Mouse (Mus musculus): ENCODE measurements around the gene Per1. TPM values are rescaled to one million over a fixed set of nuclear protein-coding genes. Genes with fewer than 3 reads are reported as not detected.

The Per1 gene
- 100 to 1,000 TPM; 279 to 361 TPM for total RNA-seq (2023)

DNA sequence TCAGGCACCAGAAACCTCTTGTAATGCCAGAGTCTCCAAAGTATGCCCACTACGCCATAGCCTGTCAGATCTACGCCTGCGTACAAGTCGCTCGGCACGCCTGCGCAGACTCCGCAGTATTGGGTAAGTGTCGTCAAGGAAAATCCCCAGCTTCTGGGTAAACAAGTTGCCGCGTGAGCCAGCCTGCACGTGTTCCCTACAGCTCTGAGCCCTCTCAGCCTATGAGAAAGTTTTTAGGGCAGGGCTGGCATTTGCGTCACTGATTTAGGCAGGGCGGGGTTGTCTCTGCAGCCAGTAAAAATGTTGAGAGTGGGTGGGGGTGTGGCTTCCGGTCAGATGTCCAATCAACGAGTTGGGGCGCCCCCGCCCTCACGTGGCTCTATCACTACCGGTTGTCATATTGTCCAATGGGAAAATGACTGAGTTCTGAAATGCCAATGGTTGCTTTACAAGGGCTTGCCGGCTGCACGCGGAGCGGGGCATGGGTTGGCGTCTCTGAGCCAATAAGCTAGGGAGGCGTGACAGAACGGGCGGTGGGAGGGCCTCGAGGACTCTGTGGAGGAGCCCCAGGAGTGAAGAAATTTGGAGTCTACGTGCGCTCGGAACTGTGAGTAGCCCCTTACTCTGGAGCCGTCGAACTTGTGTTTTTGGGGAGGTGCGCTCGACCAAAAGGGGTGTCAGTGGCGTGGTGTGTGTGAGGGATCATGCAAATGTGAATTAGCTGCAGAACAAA is at the start of gene Per1:
Gene Per1 (plus strand): TSS at position 521 of the 733 bp plus-strand sequence.

DNA sequence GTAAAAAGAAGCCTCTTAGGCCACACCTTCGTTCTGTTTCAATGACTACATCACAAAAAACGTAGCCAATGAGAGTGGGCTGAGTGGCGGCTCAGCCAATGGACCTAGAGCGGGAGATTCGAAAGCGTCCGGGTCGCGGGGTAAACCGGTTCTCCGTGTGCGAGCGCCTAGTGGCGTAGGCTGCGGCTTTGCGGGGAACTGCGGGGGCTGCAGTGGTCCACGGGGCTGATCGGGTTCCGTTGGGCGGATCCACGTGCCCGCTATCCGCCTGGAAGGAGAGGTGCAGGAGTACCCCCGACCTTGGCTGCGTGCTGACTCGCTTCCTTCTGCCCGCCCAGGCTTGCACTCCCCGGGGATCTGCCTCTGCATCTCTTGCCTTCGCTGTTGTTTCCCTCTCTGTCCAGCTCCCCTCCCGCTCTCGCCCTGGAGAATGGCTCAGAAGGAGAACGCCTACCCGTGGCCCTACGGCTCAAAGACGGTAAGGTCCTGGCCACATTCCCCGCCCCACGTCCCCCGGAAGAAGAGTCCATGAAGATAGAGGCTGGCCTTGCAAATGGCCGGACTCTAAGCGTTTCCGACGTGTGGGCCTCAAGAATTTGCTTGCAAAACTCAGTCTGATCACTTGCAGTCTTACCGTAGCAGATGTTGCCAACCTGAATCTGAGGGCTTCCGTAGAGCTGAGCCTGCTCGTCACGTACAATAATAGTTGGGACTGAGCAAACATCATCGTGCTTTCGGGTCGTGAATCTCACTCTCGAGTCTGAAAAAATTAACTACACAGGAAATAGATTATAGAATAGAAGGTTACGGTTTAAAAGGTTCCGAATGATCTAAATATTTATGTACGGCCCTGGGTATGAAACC is 49.3 kb upstream of the Per1 start, which contains the start of gene Aurkb:
Gene Aurkb (plus strand): TSS at position 117 of the 864 bp plus-strand sequence.

DNA sequence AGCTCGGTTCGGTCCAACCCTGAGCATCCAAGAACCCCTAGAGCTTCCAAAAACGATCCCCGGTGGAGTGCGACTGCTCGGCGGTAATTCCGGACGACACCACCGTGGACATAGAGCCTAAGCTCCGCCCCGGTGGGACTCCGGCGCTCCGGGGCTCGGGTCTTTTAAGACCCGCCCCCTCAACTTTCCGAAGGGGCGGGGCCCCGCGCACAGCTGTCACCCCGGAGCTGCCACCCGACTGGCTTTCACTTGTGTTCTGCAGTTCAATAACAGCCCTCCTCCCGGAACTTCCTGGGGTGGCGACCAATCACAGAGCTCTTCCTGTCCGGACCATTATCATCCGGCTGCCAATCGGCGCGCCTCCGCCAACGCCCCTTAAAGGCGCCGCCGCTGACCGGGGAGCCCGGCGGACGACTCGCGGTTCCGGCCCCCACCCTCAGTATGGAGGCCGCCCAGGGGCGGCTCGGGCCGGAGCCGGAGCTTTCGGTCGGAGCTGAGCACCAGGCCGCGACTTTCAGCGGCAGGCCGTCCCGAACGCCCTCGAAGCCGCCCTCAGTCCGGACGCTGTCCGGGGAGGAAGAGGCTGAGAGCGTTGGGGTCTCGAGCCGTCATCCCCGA is 35.6 kb upstream of the Per1 start, which contains the start of gene Borcs6:
Gene Borcs6 (plus strand): TSS at position 361 of the 618 bp plus-strand sequence.

DNA sequence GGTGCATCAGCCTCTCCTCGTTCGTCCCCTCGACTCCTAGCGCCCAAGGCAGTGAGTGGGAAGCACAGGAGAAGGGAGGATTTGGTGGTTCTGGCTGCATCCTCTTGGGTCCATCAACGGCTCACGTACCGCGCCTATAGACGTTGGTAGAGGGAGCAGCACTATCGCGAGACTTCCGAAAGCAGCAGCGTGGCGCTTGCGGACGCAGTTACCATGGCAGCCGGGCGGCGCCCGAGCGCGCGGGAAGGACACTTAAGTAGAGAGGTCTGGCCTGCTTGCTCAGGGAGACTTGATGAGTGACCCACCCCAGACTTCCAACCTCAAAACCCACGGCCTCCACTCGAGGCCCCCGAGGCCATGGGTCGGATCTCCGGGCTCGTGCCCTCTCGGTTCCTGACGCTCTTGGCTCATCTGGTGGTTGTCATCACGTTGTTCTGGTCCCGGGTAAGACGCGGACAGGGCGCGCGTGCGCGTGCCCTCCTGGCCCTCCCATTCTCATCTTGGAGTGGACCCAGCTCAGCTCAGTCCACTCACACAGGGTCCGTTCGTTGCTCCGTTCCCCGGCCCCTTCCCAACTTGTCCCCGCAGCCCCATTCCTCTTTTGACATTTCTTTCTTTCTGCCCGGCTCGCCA is 24.3 kb upstream of the Per1 start, which contains the start of gene Tmem107:
Gene Tmem107 (plus strand): TSS at position 217 of the 633 bp plus-strand sequence.

DNA sequence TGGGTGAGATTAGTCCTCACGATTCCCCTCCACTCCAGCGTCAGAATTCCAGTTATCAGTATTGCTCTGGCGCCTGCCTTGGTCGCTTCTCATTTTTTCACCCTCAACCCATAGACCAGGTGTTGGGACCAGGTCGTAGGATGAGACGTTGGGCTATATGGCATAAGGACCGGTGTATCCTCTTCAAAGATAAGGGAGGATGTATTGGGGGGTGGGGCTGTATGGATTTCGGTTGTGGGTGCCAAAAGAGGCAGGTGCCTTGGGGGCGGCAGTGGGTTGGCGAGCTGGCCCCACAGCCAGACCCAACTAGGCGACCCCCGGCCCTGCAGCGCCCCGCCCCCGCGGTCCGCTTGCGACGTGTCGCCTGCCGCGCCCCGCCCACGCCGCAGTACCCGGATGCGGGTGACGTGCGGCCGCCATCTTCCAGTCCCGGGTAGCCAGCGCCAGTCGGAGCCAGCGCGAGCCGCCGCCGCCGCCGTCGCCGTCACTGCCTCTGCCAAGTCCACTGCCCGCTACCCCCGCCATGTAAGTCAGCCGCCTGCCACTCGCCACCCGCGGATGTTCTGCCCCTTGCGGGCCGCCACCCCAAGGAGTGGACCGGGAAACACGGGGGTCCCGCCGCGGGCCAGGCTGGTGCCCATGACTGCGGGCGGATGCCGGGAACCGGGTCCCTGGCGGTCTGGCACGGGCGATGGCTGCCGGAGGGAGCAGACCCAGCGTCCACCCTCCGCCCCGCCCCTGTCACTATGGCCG is 6.7 kb upstream of the Per1 start, which contains the start of gene Vamp2:
Gene Vamp2 (plus strand): TSS at position 388 of the 753 bp plus-strand sequence.

DNA sequence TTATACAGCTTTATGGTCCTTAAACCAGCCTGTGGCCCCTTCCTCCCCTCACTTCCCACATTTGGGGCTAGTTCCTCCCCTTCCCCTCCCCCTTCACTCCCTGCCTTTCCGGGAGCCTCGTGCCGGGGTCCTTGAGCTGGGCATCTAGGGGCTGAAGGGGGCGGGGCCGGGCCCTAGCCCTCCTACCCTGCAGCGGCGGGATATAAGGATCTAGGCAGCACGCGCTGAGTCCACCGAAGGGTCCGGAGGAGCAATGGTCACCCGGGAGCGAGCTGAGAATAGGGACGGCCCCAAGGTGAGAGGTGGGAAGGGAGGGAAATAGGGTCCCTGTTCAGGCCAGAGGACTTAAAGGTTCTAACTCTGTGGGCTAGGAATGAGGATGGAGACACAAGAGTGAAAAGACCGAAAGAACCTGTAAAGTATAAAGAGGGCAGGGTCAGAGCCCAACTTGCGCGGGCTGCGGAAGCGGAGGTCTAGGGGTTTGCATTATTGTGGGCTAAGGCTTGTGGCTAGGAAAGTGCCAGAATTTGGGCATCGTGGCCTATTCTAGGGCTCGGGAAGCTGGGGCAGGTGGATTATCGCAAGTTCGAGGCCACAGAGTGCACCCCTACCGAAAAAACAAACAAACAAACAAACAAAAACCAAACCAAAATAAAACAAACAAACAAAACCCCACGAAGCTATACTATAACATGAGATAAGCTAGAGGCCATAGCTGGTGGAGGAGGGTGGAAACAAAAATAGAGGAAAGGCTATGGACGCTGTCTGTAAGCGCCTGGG is 25.4 kb downstream of the Per1 start, which contains the start of gene Hes7:
Gene Hes7 (plus strand): TSS at position 184 of the 780 bp plus-strand sequence.

DNA sequence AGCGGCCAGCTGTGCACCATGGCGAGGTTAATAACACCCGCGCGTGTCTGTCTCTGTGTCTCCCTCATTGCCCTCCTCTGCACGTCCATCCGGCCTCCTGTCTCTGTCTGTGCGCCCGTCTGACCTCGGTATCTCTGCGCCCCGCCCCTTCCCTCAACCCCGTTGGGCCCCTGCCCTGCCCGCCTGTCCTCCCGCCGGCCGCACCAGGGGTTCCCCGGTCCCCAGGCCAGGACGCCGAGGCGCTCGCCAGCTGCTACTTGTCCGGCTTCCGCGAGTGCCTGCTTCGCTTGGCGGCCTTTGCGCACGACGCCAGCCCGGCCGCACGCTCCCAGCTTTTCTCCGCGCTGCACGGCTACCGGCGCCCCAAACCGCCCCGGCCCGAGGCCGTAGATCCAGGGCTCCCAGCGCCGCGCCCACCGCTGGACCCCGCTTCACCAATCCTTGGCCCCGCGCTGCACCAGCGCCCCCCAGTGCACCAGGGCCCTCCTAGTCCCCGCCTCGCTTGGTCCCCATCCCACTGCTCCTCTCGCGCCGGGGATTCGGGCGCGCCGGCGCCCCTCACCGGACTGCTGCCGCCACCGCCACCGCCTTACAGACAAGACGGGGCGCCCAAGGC is 27.4 kb downstream of the Per1 start, which contains the start of gene 9130213A22Rik:
Gene 9130213A22Rik (minus strand): TSS at position 254 of the 616 bp plus-strand sequence.

DNA sequence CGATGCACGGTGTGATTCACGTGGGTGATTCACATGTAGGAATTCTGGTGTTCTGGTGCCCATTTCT is 30.7 kb downstream of the Per1 start, which contains the start of gene Aloxe3:
Gene Aloxe3 (plus strand): TSS at position 45 of the 67 bp plus-strand sequence.

DNA sequence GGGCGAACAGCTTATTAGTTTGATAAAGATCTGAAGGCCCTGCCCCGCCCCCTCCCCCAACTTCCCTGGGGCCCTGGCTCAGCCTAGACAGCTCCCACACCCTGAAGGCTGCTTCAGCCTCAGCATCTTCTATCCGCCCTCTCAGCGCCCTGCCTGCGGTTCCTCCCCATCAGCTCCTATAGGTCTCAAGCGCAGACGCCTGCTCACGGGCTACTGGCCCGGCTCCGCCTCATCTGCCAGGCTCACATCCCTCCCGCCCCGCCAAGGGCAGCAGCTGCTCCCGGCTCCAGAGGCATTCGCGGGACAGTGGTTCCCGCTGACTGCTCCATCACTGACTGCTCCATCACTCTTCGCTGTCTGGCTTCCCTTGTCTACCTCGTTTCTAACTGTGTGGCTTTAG is 61.8 kb downstream of the Per1 start, which contains the start of gene Alox12b:
Gene Alox12b (plus strand): TSS at position 190 of the 400 bp plus-strand sequence.

Other genes with a start within 250 kb of the Per1 start
- gene Ndel1, start 223.4 kb upstream of the Per1 start, total RNA-seq (2023), result 10 to 100 TPM; 61.2 to 70.3 TPM
- gene Rnf222, start 206.7 kb upstream of the Per1 start, total RNA-seq (2023), result not detected
- 1,000 to 10,000 TPM; 3,013 to 3,032 TPM for gene Rpl26, start 193.6 kb upstream of the Per1 start, total RNA-seq (2023)
- not detected for gene Odf4, start 168.1 kb upstream of the Per1 start, total RNA-seq (2023)
- gene Arhgef15, start 137.7 kb upstream of the Per1 start, total RNA-seq (2023), result not detected
- gene Slc25a35, start 127.1 kb upstream of the Per1 start, total RNA-seq (2023), result 1 to 10 TPM; 3.4 to 5.1 TPM
- gene Rangrf, start 120.0 kb upstream of the Per1 start, total RNA-seq (2023), result 10 to 100 TPM; 12.2 to 17.5 TPM
- gene Pfas, start 86.8 kb upstream of the Per1 start, total RNA-seq (2023), result 10 to 100 TPM; 22.5 to 32.2 TPM
- gene Ctc1, start 79.3 kb upstream of the Per1 start, total RNA-seq (2023), result 10 to 100 TPM; 22.0 to 24.7 TPM
- 1 to 10 TPM; 1.8 to 6.1 TPM for gene Aurkb, start 49.6 kb upstream of the Per1 start, total RNA-seq (2023)
- gene Borcs6, start 35.5 kb upstream of the Per1 start, total RNA-seq (2023), result 10 to 100 TPM in 1 of 2 experiments, 1 to 10 TPM in 1; 9.0 to 12.8 TPM
- gene Tmem107, start 24.4 kb upstream of the Per1 start, total RNA-seq (2023), result 1 to 10 TPM in 1 of 2 experiments, under 1 TPM in 1; 0.82 to 2.4 TPM
- gene Vamp2, start 6.7 kb upstream of the Per1 start, total RNA-seq (2023), result 100 to 1,000 TPM; 396 to 405 TPM
- not detected for gene Hes7, start 25.2 kb downstream of the Per1 start, total RNA-seq (2023)
- gene 9130213A22Rik, start 27.4 kb downstream of the Per1 start, total RNA-seq (2023), result not detected
- gene Aloxe3, start 30.7 kb downstream of the Per1 start, total RNA-seq (2023), result under 1 TPM; 0.30 to 0.55 TPM
- gene Alox12b, start 61.8 kb downstream of the Per1 start, total RNA-seq (2023), result not detected
- gene Alox8, start 102.6 kb downstream of the Per1 start, total RNA-seq (2023), result 1 to 10 TPM; 1.2 to 1.6 TPM
- under 1 TPM; 0.06 to 0.12 TPM for gene Gucy2e, start 141.8 kb downstream of the Per1 start, total RNA-seq (2023)
- 10 to 100 TPM; 13.4 to 18.0 TPM for gene Cntrob, start 228.6 kb downstream of the Per1 start, total RNA-seq (2023)
- gene Trappc1, start 228.8 kb downstream of the Per1 start, total RNA-seq (2023), result 10 to 100 TPM; 22.6 to 26.6 TPM
- gene Kcnab3, start 231.0 kb downstream of the Per1 start, total RNA-seq (2023), result 1 to 10 TPM; 1.1 to 1.8 TPM
- 1 to 10 TPM; 1.5 to 2.4 TPM for gene Rnf227, start 245.2 kb downstream of the Per1 start, total RNA-seq (2023)

Data from T-cell, adult 66 days (primary cell).